Mouse (Mus musculus): Measurements from ENCODE around the gene Dab1. TPM values are rescaled to one million over a fixed set of nuclear protein-coding genes. Genes with fewer than 3 reads are reported as not detected.
A peak's percentile ranks its signal among the peaks of the same experiment; 100 is the strongest.

Dab1 gene
- polyA plus RNA-seq, 1 experiment from 2014 or later: 0.39 TPM

DNA sequence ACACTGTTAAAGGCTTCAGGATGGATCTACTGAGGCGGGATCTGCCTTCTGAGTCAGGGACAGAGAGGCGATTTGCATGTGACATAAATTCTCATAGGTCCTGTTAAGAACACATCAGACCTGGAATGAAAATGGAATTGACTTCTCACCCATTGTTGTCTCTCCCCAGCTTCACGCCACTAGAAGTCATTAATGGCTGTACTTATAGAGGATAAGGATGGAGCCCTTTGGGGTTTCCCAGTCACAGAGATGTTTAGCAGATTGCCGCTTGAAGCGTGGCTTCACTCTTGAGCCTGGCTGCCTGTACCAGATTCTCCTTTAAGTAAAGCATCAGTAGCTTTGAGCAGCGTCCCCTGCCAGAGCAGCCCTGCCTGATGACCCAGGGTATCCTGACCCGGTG lies 954.3 kb downstream of the Dab1 start:
- Histone ChIP-seq H3K36me3 (ENCODE audit: insufficient read depth, low read length) (no peaks in the 10 kb centered on the region), H3K27me3 (replicated peaks; ENCODE audit: insufficient read depth, low read length) (no peaks in the 10 kb centered on the region), H3K27ac (ENCODE audit: low read length) (no peak overlapping the region), H3K4me1 (ENCODE audit: insufficient read depth, low read depth, low read length) (no peaks in the 10 kb centered on the region), H3K4me2 (replicated peaks; ENCODE audit: low read depth, low read length) (no peak overlapping the region), H3K9ac (replicated peaks; ENCODE audit: low read depth) (no peak overlapping the region), H3K4me3 (ENCODE audit: low read depth, low read length) (no peak overlapping the region), H3K9me3 (ENCODE audit: low read length) (no peaks in the 10 kb centered on the region)
- TF ChIP-seq EP300 (IDR thresholded peaks at IDR 0.05) (no peak), CTCF (IDR thresholded peaks at IDR 0.05) (no peak)
- ATAC-seq (no peak), DNase-seq (ENCODE audit: low spot score) (no peak)
- 77% methylated on average over 7 of the region's 7 CpGs for WGBS

DNA sequence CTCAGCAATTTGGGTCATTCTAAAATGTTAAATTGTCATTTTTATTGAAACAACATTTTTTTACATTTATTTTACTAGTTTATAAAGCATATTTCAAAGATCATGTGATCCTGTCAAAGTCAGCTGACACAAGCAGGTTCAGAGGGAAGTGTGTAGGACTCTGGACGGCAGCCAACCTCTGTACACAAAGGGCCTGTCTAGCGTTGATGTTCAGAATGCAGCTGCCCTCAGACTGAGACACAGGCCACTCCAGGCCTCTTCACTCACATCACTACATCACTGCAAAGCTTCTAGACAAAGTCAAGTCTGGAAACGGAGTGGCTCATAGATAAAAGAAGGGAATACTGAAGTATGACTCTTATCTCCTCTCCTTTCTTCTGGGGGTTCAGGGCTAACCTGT lies 959.2 kb downstream of the Dab1 start:
- no peak overlapping the region for H3K9ac ChIP-seq (replicated peaks; ENCODE audit: low read depth)
- no peaks in the 10 kb centered on the region for H3K27me3 ChIP-seq (replicated peaks; ENCODE audit: insufficient read depth, low read length)
- H3K4me2 ChIP-seq (replicated peaks; ENCODE audit: low read depth, low read length): no peak overlapping the region
- H3K4me3 ChIP-seq (ENCODE audit: low read depth, low read length): no peak overlapping the region
- WGBS: 12% methylated on average over 3 of the region's 3 CpGs
- no peaks in the 10 kb centered on the region for H3K9me3 ChIP-seq (ENCODE audit: low read length)
- ATAC-seq: peak; percentile 52; the same call in 1 of the 2 replicates
- peak; percentile 36 for DNase-seq (ENCODE audit: low spot score)
- no peak for TF ChIP-seq EP300 (IDR thresholded peaks at IDR 0.05)
- no peak for TF ChIP-seq CTCF (IDR thresholded peaks at IDR 0.05)
- no peak overlapping the region for H3K27ac ChIP-seq (ENCODE audit: low read length)
- no peaks in the 10 kb centered on the region for H3K36me3 ChIP-seq (ENCODE audit: insufficient read depth, low read length)
- no peaks in the 10 kb centered on the region for H3K4me1 ChIP-seq (ENCODE audit: insufficient read depth, low read depth, low read length)

DNA sequence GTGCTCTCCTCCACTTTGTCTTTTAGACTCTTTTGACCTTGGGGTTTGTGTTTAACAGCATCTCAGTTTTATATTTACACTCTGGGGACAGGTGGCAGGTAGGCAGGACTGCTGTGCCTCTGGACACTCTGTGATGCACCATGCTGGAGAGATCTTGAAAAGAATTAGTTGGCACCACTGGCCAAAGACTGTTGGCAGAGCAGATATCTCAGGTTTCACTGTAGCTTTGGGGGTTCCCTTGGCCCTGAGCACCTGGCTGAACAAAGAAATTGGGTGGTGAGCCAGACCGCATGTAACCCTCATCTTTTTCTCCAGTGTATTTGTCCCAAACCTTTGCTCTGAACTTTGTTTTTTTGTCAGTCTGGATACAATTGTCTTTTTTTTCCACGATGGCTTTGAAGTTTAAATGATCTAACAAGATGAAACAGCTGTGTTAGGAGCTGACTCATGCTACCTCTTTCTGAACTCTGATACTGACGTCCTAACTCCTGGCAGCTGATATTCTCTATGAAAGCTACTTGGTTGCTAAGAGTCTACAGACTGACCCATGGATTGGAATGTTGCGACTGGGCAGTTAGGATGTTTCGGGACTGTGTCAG lies 960.9 kb downstream of the Dab1 start:
- no peak overlapping the region for H3K4me3 ChIP-seq (ENCODE audit: low read depth, low read length)
- H3K4me1 ChIP-seq (ENCODE audit: insufficient read depth, low read depth, low read length): no peaks in the 10 kb centered on the region
- H3K27me3 ChIP-seq (replicated peaks; ENCODE audit: insufficient read depth, low read length): no peaks in the 10 kb centered on the region
- H3K27ac ChIP-seq (ENCODE audit: low read length): no peak overlapping the region
- WGBS: 78% methylated on average over 5 of the region's 5 CpGs
- no peaks in the 10 kb centered on the region for H3K9me3 ChIP-seq (ENCODE audit: low read length)
- no peak overlapping the region for H3K9ac ChIP-seq (replicated peaks; ENCODE audit: low read depth)
- no peaks in the 10 kb centered on the region for H3K36me3 ChIP-seq (ENCODE audit: insufficient read depth, low read length)
- TF ChIP-seq CTCF (IDR thresholded peaks at IDR 0.05) (no peak), EP300 (IDR thresholded peaks at IDR 0.05) (no peak)
- H3K4me2 ChIP-seq (replicated peaks; ENCODE audit: low read depth, low read length): no peak overlapping the region
- DNase-seq (ENCODE audit: low spot score) (no peak), ATAC-seq (no peak)

DNA sequence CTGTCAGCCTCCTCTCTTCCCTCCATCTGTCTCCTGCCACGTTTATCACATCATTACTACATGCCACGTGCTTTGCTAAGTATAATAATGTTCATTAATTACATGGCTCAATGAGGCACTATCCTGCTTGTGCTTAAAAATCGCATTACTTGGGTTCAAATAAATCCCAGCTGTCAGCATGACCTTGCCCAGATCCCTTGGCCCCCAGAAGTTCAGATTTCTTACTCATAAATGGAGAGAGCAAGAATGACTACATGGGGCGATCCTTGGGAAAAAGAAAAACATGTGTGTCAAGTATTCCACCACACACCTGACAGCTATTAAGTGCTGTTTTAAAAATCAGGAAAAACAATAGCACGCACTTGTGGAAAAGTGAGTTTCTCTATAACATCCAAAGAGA lies 963.6 kb downstream of the Dab1 start:
- WGBS: 41% methylated on average over 5 of the region's 5 CpGs
- H3K9ac ChIP-seq (replicated peaks; ENCODE audit: low read depth): no peak overlapping the region
- H3K36me3 ChIP-seq (ENCODE audit: insufficient read depth, low read length): no peaks in the 10 kb centered on the region
- no peaks in the 10 kb centered on the region for H3K27me3 ChIP-seq (replicated peaks; ENCODE audit: insufficient read depth, low read length)
- H3K9me3 ChIP-seq (ENCODE audit: low read length): no peaks in the 10 kb centered on the region
- DNase-seq (ENCODE audit: low spot score): no peak
- no peak for ATAC-seq
- no peak overlapping the region for H3K4me3 ChIP-seq (ENCODE audit: low read depth, low read length)
- TF ChIP-seq EP300 (IDR thresholded peaks at IDR 0.05) (no peak), CTCF (IDR thresholded peaks at IDR 0.05) (no peak)
- H3K4me2 ChIP-seq (replicated peaks; ENCODE audit: low read depth, low read length): no peak overlapping the region
- no peak overlapping the region for H3K27ac ChIP-seq (ENCODE audit: low read length)
- no peaks in the 10 kb centered on the region for H3K4me1 ChIP-seq (ENCODE audit: insufficient read depth, low read depth, low read length)

DNA sequence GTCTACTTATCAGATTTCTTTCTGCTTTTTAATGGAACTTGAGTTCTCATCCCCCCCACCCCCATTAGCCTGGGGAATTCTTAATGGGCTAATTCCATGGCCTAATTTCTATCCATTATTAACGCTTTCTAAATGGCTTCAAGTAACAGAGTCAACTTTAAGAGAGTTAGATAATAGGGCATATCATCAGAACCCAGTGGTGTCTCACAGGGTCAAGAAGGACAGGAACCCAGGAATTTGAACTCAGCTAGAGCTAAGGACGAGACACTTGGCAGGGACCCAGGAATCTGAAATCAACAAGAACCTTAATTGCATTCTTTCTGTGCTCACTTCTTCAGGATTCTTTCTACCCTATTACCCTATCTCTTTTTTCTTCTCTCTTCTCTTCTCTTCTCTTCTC lies 968.7 kb downstream of the Dab1 start:
- TF ChIP-seq CTCF (IDR thresholded peaks at IDR 0.05) (no peak), EP300 (IDR thresholded peaks at IDR 0.05) (no peak)
- Histone ChIP-seq H3K27ac (ENCODE audit: low read length) (no peak overlapping the region), H3K36me3 (ENCODE audit: insufficient read depth, low read length) (no peaks in the 10 kb centered on the region), H3K4me3 (ENCODE audit: low read depth, low read length) (no peak overlapping the region), H3K4me2 (replicated peaks; ENCODE audit: low read depth, low read length) (no peak overlapping the region), H3K27me3 (replicated peaks; ENCODE audit: insufficient read depth, low read length) (no peaks in the 10 kb centered on the region), H3K9ac (replicated peaks; ENCODE audit: low read depth) (no peak overlapping the region), H3K4me1 (ENCODE audit: insufficient read depth, low read depth, low read length) (no peaks in the 10 kb centered on the region), H3K9me3 (ENCODE audit: low read length) (no peaks in the 10 kb centered on the region)
- WGBS: 49% methylated on average over 2 of the region's 2 CpGs
- ATAC-seq: no peak
- no peak for DNase-seq (ENCODE audit: low spot score)

DNA sequence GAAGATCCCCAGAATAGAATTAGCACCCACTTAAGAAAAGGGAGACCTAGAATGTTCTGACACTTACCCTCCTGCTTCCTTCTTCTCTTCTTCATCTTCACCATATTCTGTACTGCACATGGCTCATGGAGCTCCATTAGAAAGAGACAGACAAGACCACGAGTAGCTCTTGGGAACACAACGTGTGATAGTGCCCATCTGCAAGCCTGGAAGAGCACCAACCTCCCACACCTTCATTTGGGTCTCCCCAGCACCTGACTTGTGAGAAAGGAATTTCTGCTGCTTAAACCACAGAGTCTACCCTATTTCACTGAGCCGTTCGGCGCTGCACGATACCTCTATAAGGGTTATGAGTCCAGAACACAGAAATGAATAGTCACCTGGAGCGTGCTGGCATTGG lies 977.8 kb downstream of the Dab1 start:
- ATAC-seq (no peak), DNase-seq (ENCODE audit: low spot score) (no peak)
- H3K9me3 ChIP-seq (ENCODE audit: low read length): no peaks in the 10 kb centered on the region
- WGBS: 87% methylated on average over 7 of the region's 7 CpGs
- H3K36me3 ChIP-seq (ENCODE audit: insufficient read depth, low read length): no peaks in the 10 kb centered on the region
- no peak overlapping the region for H3K4me3 ChIP-seq (ENCODE audit: low read depth, low read length)
- TF ChIP-seq CTCF (IDR thresholded peaks at IDR 0.05) (no peak), EP300 (IDR thresholded peaks at IDR 0.05) (no peak)
- no peak overlapping the region for H3K4me2 ChIP-seq (replicated peaks; ENCODE audit: low read depth, low read length)
- H3K27me3 ChIP-seq (replicated peaks; ENCODE audit: insufficient read depth, low read length): no peaks in the 10 kb centered on the region
- no peak overlapping the region for H3K9ac ChIP-seq (replicated peaks; ENCODE audit: low read depth)
- no peak overlapping the region for H3K27ac ChIP-seq (ENCODE audit: low read length)
- no peaks in the 10 kb centered on the region for H3K4me1 ChIP-seq (ENCODE audit: insufficient read depth, low read depth, low read length)
